Mouse (Mus musculus) megakaryocyte, adult 5-6 weeks (primary cell): ENCODE results near the gene Coa7. TPM values are rescaled to one million over a fixed set of nuclear protein-coding genes. Genes with fewer than 3 reads are reported as not detected.
A peak's percentile ranks its signal among the peaks of the same experiment; 100 is the strongest.

Experiments
- ATAC-seq: 2 replicates; pipeline ENCODE4 v1.8.0; 2016; ENCODE audit warnings: mild to moderate bottlenecking, inconsistent platforms; ENCODE audit not compliant: poor library complexity, severe bottlenecking
- total RNA-seq, 2 experiments: library from RNA; stranded (forward) in 1 of 2; stranded (reverse) in 1 of 2; fragments of 153-499, 151-499 nt in 1 of 2; fragments of 221-1000, 200-1000 nt in 1 of 2; gene quantifications; 2 replicates each; pipeline versions ENCODE4 v1.2.3 to v1.2.4; 2015 to 2017

Coa7 gene
- total RNA-seq, 2 experiments from 2014 or later: 10.3 to 14.3 TPM

DNA sequence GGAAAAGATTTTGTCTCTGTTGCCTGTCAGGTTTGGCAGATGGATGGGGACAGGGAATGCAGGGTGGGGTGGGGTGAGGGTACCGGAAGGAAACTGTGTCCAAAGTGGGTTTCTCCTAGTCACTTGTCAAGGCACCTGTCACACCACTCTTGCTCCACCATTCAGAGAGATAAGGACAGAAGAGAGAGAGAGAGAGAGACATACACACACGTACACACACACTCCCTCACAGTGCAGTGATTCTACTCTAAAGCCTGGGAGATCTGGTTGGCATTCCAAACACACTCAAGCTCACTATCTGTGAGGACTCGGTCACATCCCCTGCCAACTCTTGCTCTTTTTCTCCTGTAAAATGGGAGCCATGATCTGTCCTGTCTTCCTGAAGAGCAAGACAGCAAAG, 44.2 kb downstream of the Coa7 start:
- no peak for ATAC-seq

GRCm38 (mm10) chr4:108379476-108379875, 51.5 kb downstream of the Coa7 start:
- no peak for ATAC-seq

GRCm38 (mm10) chr4:108380146-108380545, 52.2 kb downstream of the Coa7 start:
- peak; percentile 66 for ATAC-seq

DNA sequence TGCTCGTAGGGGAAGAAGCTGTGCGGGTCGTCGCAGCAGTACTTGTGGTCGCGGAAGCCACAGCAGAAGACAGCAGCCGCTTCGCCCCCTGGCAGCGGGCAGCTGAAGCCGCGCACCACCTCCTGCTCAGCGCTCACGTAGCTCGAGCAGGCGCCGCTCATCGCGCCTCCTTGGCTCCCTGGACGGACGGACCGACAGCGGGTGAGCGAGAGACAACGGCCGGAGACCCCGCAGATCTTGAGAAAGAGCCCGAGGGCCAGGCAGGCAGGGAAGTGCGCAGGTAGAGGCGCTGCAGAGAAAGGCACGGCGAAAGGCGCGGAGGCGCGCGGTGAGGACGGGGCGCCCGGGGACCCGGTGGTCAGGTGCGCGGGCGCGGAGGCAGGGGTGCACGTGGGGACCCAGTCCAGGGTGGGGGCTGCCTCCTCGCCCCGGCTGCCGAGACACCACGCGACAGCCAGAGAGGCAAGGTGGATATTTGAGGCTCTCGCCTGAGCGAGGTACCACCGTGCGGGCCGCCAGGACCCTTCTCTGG, 55.3 kb downstream of the Coa7 start, which contains the start of gene Shisal2a:
Gene Shisal2a (minus strand): TSS at position 167 of the 532 bp plus-strand sequence.
- no peak for ATAC-seq

- no peak for ATAC-seq
Observed at GRCm38 (mm10) chr4:108386087-108386486, 58.1 kb downstream of the Coa7 start.

DNA sequence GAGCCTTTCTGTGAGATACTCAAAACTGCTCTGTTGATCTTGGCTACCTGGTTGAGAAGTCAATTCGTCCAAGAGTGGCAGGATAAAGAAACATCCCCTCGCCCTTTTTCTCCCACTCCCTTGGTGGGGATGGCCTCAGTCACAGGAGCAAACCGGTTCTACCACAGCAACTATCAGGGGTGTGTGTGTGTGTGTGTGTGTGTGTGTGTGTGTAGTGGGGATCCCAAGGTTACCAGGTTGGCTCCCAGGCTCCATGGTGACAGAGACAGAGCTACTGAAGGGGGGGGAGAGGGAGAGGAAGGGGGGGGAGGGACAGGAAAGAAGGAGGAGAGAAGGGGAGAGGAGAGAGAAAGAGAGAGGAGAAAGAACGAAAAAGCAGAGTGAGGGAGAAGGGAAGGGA, 59.2 kb downstream of the Coa7 start:
- no peak for ATAC-seq

- peak; percentile 21; the same call in 1 of the 2 replicates for ATAC-seq
Observed at GRCm38 (mm10) chr4:108387681-108388253, 59.8 kb downstream of the Coa7 start.

GRCm38 (mm10) chr4:108388741-108389140, 60.8 kb downstream of the Coa7 start:
- no peak for ATAC-seq

GRCm38 (mm10) chr4:108391124-108391523, 63.2 kb downstream of the Coa7 start:
- no peak for ATAC-seq

Other genes with a start within 250 kb of the Coa7 start
- not detected in 2 replicates for gene Podn, start 231.7 kb upstream of the Coa7 start, total RNA-seq (2015)
- not detected in 2 replicates for gene Podn, start 231.7 kb upstream of the Coa7 start, total RNA-seq (2017)
- gene Scp2, start 183.1 kb upstream of the Coa7 start, total RNA-seq (2015): 327 TPM in 2 replicates
- 470 and 494 TPM in 2 replicates for gene Scp2, start 183.1 kb upstream of the Coa7 start, total RNA-seq (2017)
- not detected in 2 replicates for gene Echdc2, start 162.7 kb upstream of the Coa7 start, total RNA-seq (2015)
- 1.1 and 1.2 TPM in 2 replicates for gene Echdc2, start 162.7 kb upstream of the Coa7 start, total RNA-seq (2017)
- not detected in 2 replicates for gene Zyg11a, start 110.1 kb upstream of the Coa7 start, total RNA-seq (2015)
- gene Zyg11a, start 110.1 kb upstream of the Coa7 start, total RNA-seq (2017): not detected in 2 replicates
- 17.6 and 18.9 TPM in 2 replicates for gene Zyg11b, start 27.0 kb upstream of the Coa7 start, total RNA-seq (2015)
- gene Zyg11b, start 27.0 kb upstream of the Coa7 start, total RNA-seq (2017): 21.6 and 25.9 TPM in 2 replicates
- gene Shisal2a, start 55.2 kb downstream of the Coa7 start, total RNA-seq (2015): not detected in 2 replicates
- not detected in 2 replicates for gene Shisal2a, start 55.2 kb downstream of the Coa7 start, total RNA-seq (2017)
- gene Gpx7, start 78.8 kb downstream of the Coa7 start, total RNA-seq (2015): 0.38 and 3.6 TPM in 2 replicates
- gene Gpx7, start 78.8 kb downstream of the Coa7 start, total RNA-seq (2017): 0.11 and 1.0 TPM in 2 replicates
- 34.5 and 39.4 TPM in 2 replicates for gene Tut4, start 131.3 kb downstream of the Coa7 start, total RNA-seq (2015)
- 18.2 and 26.0 TPM in 2 replicates for gene Tut4, start 131.3 kb downstream of the Coa7 start, total RNA-seq (2017)